Comparison of ENCODE assay signal across 24 mouse cellular contexts in the genomic region with DNA sequence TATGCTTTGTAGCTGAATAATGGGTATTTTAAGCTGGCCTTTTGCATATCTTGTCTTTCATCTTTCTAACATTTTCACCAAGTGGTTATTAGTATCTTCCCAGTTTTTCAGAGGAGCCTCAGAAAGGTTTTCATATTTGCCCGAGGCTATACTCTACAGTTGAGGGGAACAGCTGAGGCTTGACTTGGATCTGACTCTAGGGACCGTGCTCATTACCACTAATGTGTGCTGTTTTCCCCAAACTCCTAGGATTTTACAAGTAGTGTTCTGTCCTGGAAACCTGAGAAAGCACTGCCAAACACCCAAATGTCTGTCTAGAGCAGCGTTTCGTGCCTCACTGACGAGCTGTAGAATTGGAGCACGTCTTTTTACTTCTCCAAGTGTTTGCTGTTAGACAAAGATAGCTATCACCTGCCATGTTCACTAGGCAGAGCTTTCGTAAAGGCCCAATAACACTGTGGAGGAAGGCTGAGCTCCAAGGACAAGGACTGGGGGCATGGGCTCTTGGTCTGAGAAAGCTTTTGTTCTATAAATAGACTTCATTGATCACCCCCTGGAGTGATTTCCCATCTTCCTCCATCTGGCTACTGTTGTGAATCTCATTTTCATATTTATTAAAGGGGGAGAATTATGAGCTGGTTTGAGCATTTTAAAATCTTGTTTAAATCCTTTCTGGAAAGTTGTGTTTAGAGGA. TPM values are rescaled to one million over a fixed set of nuclear protein-coding genes. Genes with fewer than 3 reads are reported as not detected.
DNase-seq lines count a peak whose midpoint lies in the region; ATAC-seq lines count a peak whose summit lies in the region.
"Had no signal": no experiment of that assay in that cellular context is flagged by ENCODE, and none has a peak within 500 bp of the region (broad histone marks: within the 10 kb centered on the region; RNA-seq: fewer than 3 reads in every experiment).

No protein-coding gene starts in this region.

- intact Hi-C loops in heart, postnatal 36 days (cut with DNase I) = no loop called here

- no peak overlapping the region for H3K4me2 ChIP-seq in hindbrain, embryonic 16.5 days (ENCODE audit: low read length)
- H3K4me2 ChIP-seq in neural tube, embryonic 13.5 days = no peak overlapping the region
- H3K4me2 ChIP-seq: embryonic facial prominence, embryonic 13.5 days; limb, embryonic 12.5 days had no signal

- H3K4me1 ChIP-seq in hindbrain, embryonic 10.5 days (replicated peaks) = peaks cover 16% of the 10 kb centered on the region
- peaks cover 12% of the 10 kb centered on the region for H3K4me1 ChIP-seq in hindbrain, embryonic 16.5 days (ENCODE audit: control insufficient read depth, insufficient read depth, low read depth, low read length)
- peaks cover 57% of the 10 kb centered on the region for H3K4me1 ChIP-seq in neural tube, embryonic 13.5 days (replicated peaks)

- H3K36me3 ChIP-seq in hindbrain, embryonic 10.5 days = no peaks in the 10 kb centered on the region
- no peaks in the 10 kb centered on the region for H3K36me3 ChIP-seq in hindbrain, embryonic 16.5 days (ENCODE audit: control insufficient read depth, insufficient read depth, low read length)
- H3K36me3 ChIP-seq in neural tube, embryonic 13.5 days = no peaks in the 10 kb centered on the region
- H3K36me3 ChIP-seq: embryonic facial prominence, embryonic 13.5 days; forebrain, embryonic 10.5 days; limb, embryonic 12.5 days had no signal

- H3K27ac ChIP-seq in hindbrain, embryonic 10.5 days = peak overlapping the region; percentile 69; the same call in 1 of the 2 replicates
- H3K27ac ChIP-seq in hindbrain, embryonic 16.5 days (ENCODE audit: low read depth, low read length) = peak overlapping the region; percentile 45
- peak overlapping the region; percentile 87 for H3K27ac ChIP-seq in neural tube, embryonic 13.5 days (replicated peaks)
- H3K27ac ChIP-seq: embryonic facial prominence, embryonic 13.5 days; forebrain, embryonic 10.5 days; gastrocnemius, adult 2 months; limb, embryonic 12.5 days; liver, embryonic 14.5 days; stomach, postnatal 0 days had no signal

- H3K27me3 ChIP-seq in hindbrain, embryonic 10.5 days (ENCODE audit: insufficient read depth, poor library complexity, severe bottlenecking) = no peaks in the 10 kb centered on the region; the same call in 1 of the 2 replicates
- no peaks in the 10 kb centered on the region for H3K27me3 ChIP-seq in hindbrain, embryonic 16.5 days (replicated peaks; ENCODE audit: control insufficient read depth, insufficient read depth, low read length)
- no peaks in the 10 kb centered on the region for H3K27me3 ChIP-seq in neural tube, embryonic 13.5 days
- H3K27me3 ChIP-seq: embryonic facial prominence, embryonic 13.5 days; limb, embryonic 12.5 days had no signal

- WGBS in hindbrain, embryonic 10.5 days = 71% methylated on average over 7 of the region's 7 CpGs
- WGBS in hindbrain, embryonic 16.5 days = 44% methylated on average over 7 of the region's 7 CpGs
- WGBS in neural tube, embryonic 13.5 days = 46% methylated on average over 7 of the region's 7 CpGs

- H3K4me3 ChIP-seq in hindbrain, embryonic 10.5 days = no peak overlapping the region
- H3K4me3 ChIP-seq in hindbrain, embryonic 16.5 days (ENCODE audit: low read length) = no peak overlapping the region
- H3K4me3 ChIP-seq in neural tube, embryonic 13.5 days = no peak overlapping the region
- H3K4me3 ChIP-seq: embryonic facial prominence, embryonic 13.5 days; forebrain, embryonic 10.5 days; gastrocnemius, adult 2 months; limb, embryonic 12.5 days; myocyte had no signal

- no peak overlapping the region for H3K9ac ChIP-seq in hindbrain, embryonic 16.5 days (ENCODE audit: low read depth, low read length)
- no peak overlapping the region for H3K9ac ChIP-seq in neural tube, embryonic 13.5 days
- H3K9ac ChIP-seq: embryonic facial prominence, embryonic 13.5 days; limb, embryonic 12.5 days; liver, embryonic 14.5 days had no signal

- peak; percentile 66 for DNase-seq in heart, adult 11 months
- DNase-seq in heart, postnatal 36 days = no peak
- DNase-seq in hindbrain, embryonic 10.5 days (ENCODE audit: low spot score) = no peak
- no peak for DNase-seq in embryo, embryonic 11 days
- DNase-seq: adrenal gland, adult 8-10 months; B cell, adult 2 months; gastrocnemius, adult 2 months; heart, adult 18-20 months; kidney, adult 18-20 months; kidney, postnatal 10 days; layer of hippocampus, adult 9-11 months; right cerebral cortex, postnatal 25 days; thymus, postnatal 25 days had no signal

- ATAC-seq in hindbrain, embryonic 16.5 days = peak; percentile 43
- peak; percentile 69 for ATAC-seq in neural tube, embryonic 13.5 days (ENCODE audit: low read depth)
- no peak for ATAC-seq in granulocyte monocyte progenitor cell, adult 5-6 weeks (replicated peaks; ENCODE audit: poor library complexity, severe bottlenecking)
- ATAC-seq: lung, postnatal 0 days had no signal

- no peaks in the 10 kb centered on the region for H3K9me3 ChIP-seq in hindbrain, embryonic 10.5 days
- no peaks in the 10 kb centered on the region for H3K9me3 ChIP-seq in hindbrain, embryonic 16.5 days (ENCODE audit: control insufficient read depth, low read length)
- no peaks in the 10 kb centered on the region for H3K9me3 ChIP-seq in neural tube, embryonic 13.5 days
- H3K9me3 ChIP-seq: embryonic facial prominence, embryonic 13.5 days; forebrain, embryonic 10.5 days; limb, embryonic 12.5 days had no signal

RNA-seq across cellular contexts. Expression of a gene that starts 2.0 kb away (rescaled TPM):
- total RNA-seq in heart, postnatal 36 days (2021) = not detected
- 0.10 TPM in 1 of 2 replicates, not detected in the other for polyA plus RNA-seq in hindbrain, embryonic 10.5 days (2016; fragmentation: Nextera tagmentation; extraction: Ambion mirVana)
- polyA plus RNA-seq in hindbrain, embryonic 16.5 days (2015; fragmentation: Nextera tagmentation; extraction: Ambion mirVana) = 1.5 and 1.7 TPM in 2 replicates
- 1.2 and 1.9 TPM in 2 replicates for polyA plus RNA-seq in neural tube, embryonic 13.5 days (2015; fragmentation: Nextera tagmentation; extraction: Ambion mirVana)
- not detected in 2 replicates for total RNA-seq in granulocyte monocyte progenitor cell, adult 5-6 weeks (2014; fragmentation: Nextera tagmentation)
- not detected in 2 replicates for total RNA-seq in granulocyte monocyte progenitor cell, adult 5-6 weeks (2017)
- total RNA-seq: heart, adult 18-20 months; hematopoietic stem cell, adult 5-6 weeks had no signal
- polyA plus RNA-seq: limb, embryonic 12.5 days; stomach, postnatal 0 days had no signal

RNA-seq across cellular contexts. Expression of a gene that starts 34.3 kb away (rescaled TPM):
- 100 to 1,000 TPM in 1 of 2 experiments, 10 to 100 TPM in 1; 97.8 to 104 TPM for total RNA-seq in heart, postnatal 36 days (2021)
- polyA plus RNA-seq in hindbrain, embryonic 10.5 days (2016; fragmentation: Nextera tagmentation; extraction: Ambion mirVana) = 59.5 and 66.7 TPM in 2 replicates
- polyA plus RNA-seq in hindbrain, embryonic 16.5 days (2015; fragmentation: Nextera tagmentation; extraction: Ambion mirVana) = 72.2 and 75.8 TPM in 2 replicates
- polyA plus RNA-seq in neural tube, embryonic 13.5 days (2015; fragmentation: Nextera tagmentation; extraction: Ambion mirVana) = 97.0 and 105 TPM in 2 replicates
- 44.6 and 46.0 TPM in 2 replicates for total RNA-seq in granulocyte monocyte progenitor cell, adult 5-6 weeks (2014; fragmentation: Nextera tagmentation)
- 62.0 and 64.7 TPM in 2 replicates for total RNA-seq in granulocyte monocyte progenitor cell, adult 5-6 weeks (2017)

RNA-seq across cellular contexts. Expression of a gene that starts 43.7 kb away (rescaled TPM):
- 10 to 100 TPM; 45.7 to 51.3 TPM for total RNA-seq in heart, postnatal 36 days (2021)
- polyA plus RNA-seq in hindbrain, embryonic 10.5 days (2016; fragmentation: Nextera tagmentation; extraction: Ambion mirVana) = 39.4 and 41.6 TPM in 2 replicates
- polyA plus RNA-seq in hindbrain, embryonic 16.5 days (2015; fragmentation: Nextera tagmentation; extraction: Ambion mirVana) = 65.5 and 72.2 TPM in 2 replicates
- 74.4 and 76.8 TPM in 2 replicates for polyA plus RNA-seq in neural tube, embryonic 13.5 days (2015; fragmentation: Nextera tagmentation; extraction: Ambion mirVana)
- 48.3 and 49.2 TPM in 2 replicates for total RNA-seq in granulocyte monocyte progenitor cell, adult 5-6 weeks (2014; fragmentation: Nextera tagmentation)
- 28.3 and 35.2 TPM in 2 replicates for total RNA-seq in granulocyte monocyte progenitor cell, adult 5-6 weeks (2017)
